Mouse (Mus musculus) common myeloid progenitor, adult 5-6 weeks (primary cell): ENCODE data around the gene Ermard. TPM values are rescaled to one million over a fixed set of nuclear protein-coding genes. Genes with fewer than 3 reads are reported as not detected.

Source experiments
- ATAC-seq: replicated peaks from 2 replicates; pipeline ENCODE4 v1.8.0; 2016; ENCODE audit warnings: low read depth, mild to moderate bottlenecking, moderate TSS enrichment, inconsistent platforms; ENCODE audit not compliant: poor library complexity, severe bottlenecking
- total RNA-seq: library from RNA; stranded (forward); fragments of 200-1000, 187-1606 nt; gene quantifications from 2 replicates; pipeline ENCODE4 v1.2.3, GENCODE M21; 2017

Ermard gene
- total RNA-seq, 1 experiment from 2014 or later, result 48.0 TPM

GRCm38 (mm10) chr17:15108473-15109441 is 67.7 kb downstream of the Ermard start:
- peak; percentile 20; the same call in 1 of the 2 replicates for ATAC-seq

DNA sequence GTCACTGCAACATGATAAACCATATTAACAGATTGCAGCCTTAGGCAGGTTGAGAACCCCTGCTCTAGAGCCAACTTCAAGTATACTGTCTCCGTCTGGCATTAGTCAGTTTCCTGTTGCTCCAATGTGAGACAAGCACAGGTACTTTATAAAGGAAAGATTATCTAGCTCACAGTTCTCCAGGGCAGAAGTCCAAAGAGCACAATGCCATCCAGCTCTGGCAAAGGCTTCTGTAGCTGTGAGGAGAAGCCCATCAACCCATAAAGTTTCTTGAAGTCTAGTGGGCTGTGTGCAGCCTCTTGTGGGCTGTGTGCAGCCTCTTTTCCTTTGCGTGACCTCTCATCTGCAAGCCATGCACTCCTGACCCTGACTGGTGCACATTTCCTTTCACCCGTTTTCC is 74.5 kb downstream of the Ermard start:
- no peak for ATAC-seq

DNA sequence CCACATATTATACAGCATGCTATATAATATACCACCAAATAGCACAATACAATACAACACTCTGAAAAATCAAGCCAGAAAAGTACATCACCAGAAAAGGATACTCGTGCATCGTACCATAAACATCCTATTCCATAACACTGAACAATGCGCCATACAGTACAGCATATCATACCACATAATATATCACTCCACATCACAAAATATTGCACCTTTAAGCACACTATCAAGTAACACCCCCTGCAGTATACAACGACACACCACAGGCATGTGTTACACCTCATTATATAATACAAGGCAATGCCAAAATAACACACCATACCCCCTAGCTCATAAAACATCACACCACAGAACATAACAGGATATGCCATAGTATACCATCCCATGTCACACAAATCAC is 79.1 kb downstream of the Ermard start:
- no peak for ATAC-seq

- ATAC-seq, result no peak
These were observed 79.6 kb downstream of the Ermard start for GRCm38 (mm10) chr17:15120569-15120968.

DNA sequence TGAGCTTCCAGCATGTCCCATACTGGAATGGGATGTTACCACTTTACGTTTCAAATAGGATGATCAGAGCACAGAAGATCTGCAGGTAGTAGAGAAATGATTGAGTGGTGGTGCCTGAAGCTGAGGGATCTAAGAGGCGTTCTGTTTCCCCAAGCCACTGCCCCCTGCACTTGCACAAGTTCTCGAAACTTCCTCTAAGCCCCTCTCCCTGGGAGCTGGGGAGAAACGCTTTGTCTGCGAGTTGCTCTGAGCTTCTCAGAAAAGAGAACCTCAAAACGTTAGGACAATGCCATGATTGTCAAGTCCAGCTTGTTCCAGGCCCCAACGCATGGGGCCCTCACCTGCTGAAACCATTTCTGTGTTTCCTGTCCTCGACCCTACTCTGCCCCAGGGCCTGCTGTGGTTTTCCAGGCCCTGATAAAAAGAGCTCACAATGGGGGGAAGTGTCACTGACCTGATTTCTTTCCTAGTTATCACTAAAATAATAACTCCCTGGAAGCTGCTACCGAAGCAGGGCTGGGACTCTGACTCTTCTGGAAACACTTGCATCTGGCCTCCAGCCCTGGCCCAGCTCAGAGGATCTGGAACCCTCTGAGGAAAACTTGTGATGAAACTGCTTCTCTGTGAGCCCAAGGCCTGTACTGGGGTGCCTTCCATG is 88.8 kb downstream of the Ermard start:
- peak; percentile 60 for ATAC-seq

DNA sequence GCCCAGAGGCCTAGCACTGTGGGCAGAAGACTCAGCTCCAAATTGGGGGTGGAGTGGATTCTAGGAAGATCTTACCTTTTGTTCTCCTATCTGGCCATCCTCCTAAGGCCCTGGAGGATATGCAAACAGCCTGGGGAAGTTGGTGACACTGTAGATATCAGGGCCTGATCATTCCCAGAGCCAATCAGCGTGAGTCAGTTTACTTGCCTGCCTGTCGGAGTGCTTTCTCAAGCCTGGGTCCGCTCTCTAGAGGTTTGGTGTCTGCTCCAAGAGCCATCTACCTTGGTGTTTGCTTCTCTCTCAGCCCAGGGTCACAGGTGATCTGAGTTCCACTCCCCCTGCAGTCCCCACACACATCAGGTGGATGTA is 89.3 kb downstream of the Ermard start:
- ATAC-seq, result no peak

DNA sequence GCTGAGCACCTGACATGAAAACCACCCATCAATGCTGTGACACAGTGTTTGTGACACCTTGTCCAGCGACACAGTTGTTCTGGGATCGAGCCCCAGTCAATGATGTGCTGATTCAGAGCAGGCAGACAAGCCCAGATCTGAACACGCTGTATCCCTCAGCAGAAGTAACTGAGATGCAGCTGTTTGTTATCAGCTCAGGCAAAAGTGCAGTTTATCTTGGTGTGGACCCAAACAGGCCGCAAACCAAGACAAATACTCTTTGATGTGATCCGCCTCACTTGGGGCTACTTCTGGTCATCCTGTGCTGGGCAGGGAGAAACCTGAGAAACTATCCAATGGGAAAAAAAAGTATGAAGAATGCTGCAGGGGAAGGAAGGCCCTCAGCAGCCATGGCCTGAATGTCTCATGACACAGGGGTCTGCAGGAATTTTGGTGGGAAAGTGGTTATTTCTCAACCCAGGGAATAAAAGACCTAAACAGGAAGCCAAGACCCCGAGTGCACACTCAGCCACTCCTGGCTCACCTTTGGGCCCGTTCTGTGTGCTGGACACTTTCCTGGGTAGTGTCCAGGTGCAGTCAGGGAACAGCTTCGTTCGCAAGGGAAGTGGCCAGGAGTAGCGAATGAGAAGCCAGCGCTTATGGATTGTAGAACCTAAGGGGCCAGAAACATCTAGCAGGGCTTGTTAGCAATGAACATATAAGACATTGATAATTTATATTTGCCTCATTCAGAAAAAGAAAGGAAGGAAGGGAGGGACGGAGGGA is 94.1 kb downstream of the Ermard start:
- no peak for ATAC-seq

DNA sequence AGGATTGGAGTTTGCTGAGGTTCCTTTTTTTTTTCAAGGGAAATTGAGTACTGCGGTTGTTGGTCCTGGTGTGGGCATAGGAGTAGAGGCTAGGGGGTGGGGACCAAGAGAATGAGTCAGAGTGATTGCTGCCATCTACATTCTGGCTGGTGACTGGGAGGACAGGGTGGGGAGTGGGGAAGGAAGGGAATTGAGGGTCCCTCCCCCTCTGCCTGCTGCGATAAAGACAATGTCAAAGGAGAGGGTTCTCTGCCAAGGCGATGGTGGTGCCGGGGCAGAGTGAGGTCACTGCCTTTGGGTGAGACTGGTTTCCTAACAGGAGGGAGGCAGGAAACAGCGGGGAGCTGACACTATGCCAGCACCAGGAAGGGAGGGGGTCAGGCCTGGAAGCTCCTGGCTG is 96.4 kb downstream of the Ermard start:
- ATAC-seq, result peak; percentile 98

Other genes starting within 250 kb of the Ermard start
- 5.7 TPM in 1 of 2 replicates, not detected in the other for gene Wdr27, start 98.0 kb upstream of the Ermard start, total RNA-seq
- 7.7 and 8.0 TPM in 2 replicates for gene 1600012H06Rik, start 98.0 kb upstream of the Ermard start, total RNA-seq
- 105 and 124 TPM in 2 replicates for gene Phf10, start 79.9 kb upstream of the Ermard start, total RNA-seq
- gene 9030025P20Rik, start 62.7 kb upstream of the Ermard start, total RNA-seq, result 8.2 and 9.0 TPM in 2 replicates
- 2.6 TPM in 1 of 2 replicates, not detected in the other for gene Gm3417, start 62.4 kb upstream of the Ermard start, total RNA-seq
- gene Gm3435, start 31.0 kb upstream of the Ermard start, total RNA-seq, result 0.39 and 2.5 TPM in 2 replicates
- gene Tcte3, start 280 bp downstream of the Ermard start, total RNA-seq, result 1.4 and 7.8 TPM in 2 replicates
- gene Gm3448, start 329 bp downstream of the Ermard start, total RNA-seq, result 6.8 and 11.6 TPM in 2 replicates